19 mouse cellular contexts compared by ENCODE assay signal in the genomic region with DNA sequence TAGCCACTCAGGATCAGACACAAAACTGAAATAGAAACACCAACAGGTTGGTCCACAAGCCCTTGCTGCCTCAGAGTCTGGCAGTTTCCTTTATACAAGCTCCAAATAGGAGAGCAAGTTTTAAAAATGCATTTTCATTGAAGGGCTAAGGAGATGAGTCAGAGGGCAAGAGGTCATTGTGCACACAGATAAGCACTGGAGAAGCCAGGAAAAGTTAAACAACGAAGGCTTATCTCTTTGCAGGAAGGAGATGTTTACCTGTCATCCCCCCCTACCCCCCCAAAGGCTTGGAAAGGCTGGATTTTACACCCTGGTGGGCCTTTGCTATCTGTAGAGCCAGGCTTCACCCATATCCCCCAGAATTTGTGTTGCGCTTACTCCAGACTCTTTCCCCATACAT. TPM values are rescaled to one million over a fixed set of nuclear protein-coding genes. Genes with fewer than 3 reads are reported as not detected.
DNase-seq lines count a peak whose midpoint lies in the region; ATAC-seq and TF ChIP-seq lines count a peak whose summit lies in the region.
"Had no signal": no experiment of that assay in that cellular context is flagged by ENCODE, and none has a peak within 500 bp of the region (broad histone marks: within the 10 kb centered on the region; RNA-seq: fewer than 3 reads in every experiment).

No protein-coding gene starts in this region.

- ATAC-seq in lung, embryonic 14.5 days (ENCODE audit: insufficient read depth): no peak
- peak; percentile 52; the same call in 1 of the 2 replicates for ATAC-seq in liver, embryonic 13.5 days (ENCODE audit: low read depth)
- ATAC-seq: CD4-positive, CD25-positive, alpha-beta regulatory T cell, adult 4 months; forebrain, embryonic 14.5 days; inflammation-experienced regulatory T-cells, adult 6 months; midbrain, embryonic 16.5 days had no signal

- TF ChIP-seq RAD21 in MEL (IDR thresholded peaks at IDR 0.05; ENCODE audit: low read depth, low read length): no peak

- no peak for TF ChIP-seq CTCF in lung, embryonic 14.5 days (IDR thresholded peaks at IDR 0.05; ENCODE audit: low read depth)
- no peak for TF ChIP-seq CTCF in MEL (IDR thresholded peaks at IDR 0.05 in 2 of 3, conservative IDR thresholded peaks at IDR 0.05 in 1 of 3; ENCODE audit: control insufficient read depth in 1 of 3, insufficient read depth in 1 of 3, low read depth in 2 of 3, low read length in 3 of 3, poor library complexity in 1 of 3, severe bottlenecking in 1 of 3)

- TF ChIP-seq POLR2A in MEL (IDR thresholded peaks at IDR 0.05; ENCODE audit: control insufficient read depth in 1 of 2, insufficient read depth in 1 of 2, low read depth in 1 of 2, low read length in 2 of 2, poor library complexity in 1 of 2): no peak

- peak overlapping the region; percentile 2; the same call in 1 of the 2 replicates for H3K27ac ChIP-seq in lung, embryonic 14.5 days (ENCODE audit: low read depth)
- no peak overlapping the region for H3K27ac ChIP-seq in MEL (ENCODE audit: control insufficient read depth, low read depth, low read length)
- peak overlapping the region; percentile 15; the same call in 1 of the 2 replicates for H3K27ac ChIP-seq in liver, embryonic 13.5 days
- no peak overlapping the region for H3K27ac ChIP-seq in midbrain, embryonic 10.5 days (replicated peaks)
- H3K27ac ChIP-seq: heart, adult 2 months; liver, embryonic 15.5 days had no signal

- DNase-seq in lung, embryonic 14.5 days: no peak
- DNase-seq in lung, postnatal 14 days: no peak
- DNase-seq in 416B (ENCODE audit: low read depth): peak; percentile 79
- no peak for DNase-seq in MEL (ENCODE audit: low read depth, low spot score)
- no peak for DNase-seq in liver, embryonic 13.5 days
- no peak for DNase-seq in embryo, embryonic 11 days
- no peak for DNase-seq in midbrain, embryonic 10.5 days (ENCODE audit: low spot score)
- DNase-seq: cerebellum, adult 8-10 months; gastrocnemius, postnatal 10 days; heart, adult 2 months; right cerebral cortex, postnatal 14 days; thymus, postnatal 14 days had no signal

- TF ChIP-seq EP300 in MEL (IDR thresholded peaks at IDR 0.05; ENCODE audit: low read depth in 1 of 2, low read length in 2 of 2): peak; percentile 36 to 73

- H3K79me2 ChIP-seq in MEL (ENCODE audit: control insufficient read depth, insufficient read depth, low read length, poor library complexity): no peaks in the 10 kb centered on the region

- H3K4me3 ChIP-seq in lung, embryonic 14.5 days (ENCODE audit: low read depth, low read length): no peak overlapping the region
- H3K4me3 ChIP-seq in MEL (ENCODE audit: control insufficient read depth in 1 of 2, insufficient read depth in 1 of 2, low read depth in 2 of 2, low read length in 2 of 2): no peak overlapping the region
- H3K4me3 ChIP-seq in liver, embryonic 13.5 days (replicated peaks): no peak overlapping the region
- H3K4me3 ChIP-seq in midbrain, embryonic 10.5 days: no peak overlapping the region
- H3K4me3 ChIP-seq: erythroblast, embryonic 14.5 days; heart, adult 2 months; liver, embryonic 15.5 days had no signal

- H3K36me3 ChIP-seq in lung, embryonic 14.5 days (ENCODE audit: insufficient read depth): no peaks in the 10 kb centered on the region
- H3K36me3 ChIP-seq in MEL (ENCODE audit: control insufficient read depth in 1 of 2, insufficient read depth in 2 of 2, low read length in 2 of 2): peaks cover 0 to 11% of the 10 kb centered on the region in 2 experiments; a peak in 2 of 4 replicates
- H3K36me3 ChIP-seq in liver, embryonic 13.5 days: no peaks in the 10 kb centered on the region
- no peaks in the 10 kb centered on the region for H3K36me3 ChIP-seq in midbrain, embryonic 10.5 days
- H3K36me3 ChIP-seq: liver, embryonic 15.5 days had no signal

- WGBS in lung, embryonic 14.5 days: 49% methylated on average over 2 of the region's 2 CpGs
- 38% methylated on average over 2 of the region's 2 CpGs for WGBS in liver, embryonic 13.5 days (ENCODE audit: insufficient replicate concordance)
- 74% methylated on average over 2 of the region's 2 CpGs for WGBS in midbrain, embryonic 10.5 days

- no peaks in the 10 kb centered on the region for H3K9me3 ChIP-seq in lung, embryonic 14.5 days (ENCODE audit: low read depth, low read length)
- no peaks in the 10 kb centered on the region for H3K9me3 ChIP-seq in MEL (replicated peaks; ENCODE audit: insufficient read depth, low read length)
- no peaks in the 10 kb centered on the region for H3K9me3 ChIP-seq in liver, embryonic 13.5 days (replicated peaks)
- H3K9me3 ChIP-seq in midbrain, embryonic 10.5 days (replicated peaks): 0 out of 2 replicates have a peak, but pooled peaks cover 6% of the 10 kb centered on the region
- H3K9me3 ChIP-seq: liver, embryonic 15.5 days had no signal

- H3K4me2 ChIP-seq in lung, embryonic 14.5 days: no peak overlapping the region
- H3K4me2 ChIP-seq in liver, embryonic 13.5 days: no peak overlapping the region
- H3K4me2 ChIP-seq: liver, embryonic 15.5 days had no signal

- no peaks in the 10 kb centered on the region for H3K27me3 ChIP-seq in lung, embryonic 14.5 days (ENCODE audit: insufficient read depth, low read length)
- H3K27me3 ChIP-seq in MEL (ENCODE audit: control insufficient read depth in 1 of 2, insufficient read depth in 2 of 2, low read length in 2 of 2): no peaks in the 10 kb centered on the region
- peaks cover 28% of the 10 kb centered on the region for H3K27me3 ChIP-seq in liver, embryonic 13.5 days
- peaks cover 18% of the 10 kb centered on the region for H3K27me3 ChIP-seq in midbrain, embryonic 10.5 days (ENCODE audit: low read depth, poor library complexity, severe bottlenecking)

- peaks cover 22% of the 10 kb centered on the region for H3K4me1 ChIP-seq in lung, embryonic 14.5 days (ENCODE audit: insufficient read depth)
- H3K4me1 ChIP-seq in MEL (ENCODE audit: control insufficient read depth in 1 of 2, insufficient read depth in 2 of 2, low read length in 2 of 2): peaks cover 9 to 11% of the 10 kb centered on the region in 2 experiments
- H3K4me1 ChIP-seq in liver, embryonic 13.5 days (replicated peaks): peaks cover 30% of the 10 kb centered on the region
- peaks cover 14% of the 10 kb centered on the region for H3K4me1 ChIP-seq in midbrain, embryonic 10.5 days

- no peak overlapping the region for H3K9ac ChIP-seq in lung, embryonic 14.5 days
- no peak overlapping the region for H3K9ac ChIP-seq in MEL (ENCODE audit: control insufficient read depth, low read depth, low read length, poor library complexity, severe bottlenecking)
- no peak overlapping the region for H3K9ac ChIP-seq in liver, embryonic 13.5 days
- H3K9ac ChIP-seq: liver, embryonic 15.5 days had no signal

TF ChIP-seq in MEL, 35 proteins besides CTCF, POLR2A, EP300 and RAD21:
- TF ChIP-seq HCFC1 (IDR thresholded peaks at IDR 0.05; ENCODE audit: low read depth, low read length) (no peak), ETS1 (IDR thresholded peaks at IDR 0.05; ENCODE audit: low read depth, low read length) (peak; percentile 49; the same call in 1 of the 2 replicates), UBTF (IDR thresholded peaks at IDR 0.05; ENCODE audit: borderline replicate concordance, insufficient read depth, low read depth, low read length) (no peak), E2F4 (IDR thresholded peaks at IDR 0.05; ENCODE audit: borderline replicate concordance, low read depth, low read length) (no peak), TAL1 (IDR thresholded peaks at IDR 0.05; ENCODE audit: low read length) (peak; percentile 6; the same call in 1 of the 2 replicates), USF1 (IDR thresholded peaks at IDR 0.05; ENCODE audit: low read depth, low read length) (no peak), MEF2A (IDR thresholded peaks at IDR 0.05; ENCODE audit: extremely low read depth, insufficient replicate concordance, low read depth, low read length, poor library complexity, severe bottlenecking) (no peak), GATA1 (IDR thresholded peaks at IDR 0.05; ENCODE audit: low read depth, low read length) (peak; percentile 77), POLR2AphosphoS5 (IDR thresholded peaks at IDR 0.05; ENCODE audit: borderline replicate concordance, low read depth, low read length) (no peak)
TF ChIP-seq in MEL: peak in this region for 3.

RNA-seq across cellular contexts. Expression of gene Gipc2, which starts 5.2 kb away (rescaled TPM):
- polyA plus RNA-seq in lung, embryonic 14.5 days (2014; fragmentation: Nextera tagmentation; extraction: Ambion mirVana): 4.3 and 6.8 TPM in 2 replicates
- 0.27 and 0.62 TPM in 2 replicates for total RNA-seq in MEL (2012; rRNA removed)
- under 1 TPM in 1 of 2 experiments, not detected in 1; 0.78 TPM for polyA plus RNA-seq in MEL (2012; ENCODE audit: insufficient read depth in 1 of 2, insufficient read length in 2 of 2, low read depth in 1 of 2, low replicate concordance in 2 of 2, missing spikeins in 1 of 2)
- 12.3 and 21.0 TPM in 2 replicates for polyA plus RNA-seq in liver, embryonic 13.5 days (2015; fragmentation: Nextera tagmentation; extraction: Ambion mirVana)
- 0.95 and 1.5 TPM in 2 replicates for polyA plus RNA-seq in midbrain, embryonic 10.5 days (2016; fragmentation: Nextera tagmentation; extraction: Ambion mirVana)
- total RNA-seq: neutrophil, adult 5-6 weeks had no signal
- polyA plus RNA-seq: CD4-positive, CD25-positive, alpha-beta regulatory T cell, adult 4 months; erythroblast, embryonic 14.5 days; inflammation-experienced regulatory T-cells, adult 6 months had no signal

RNA-seq across cellular contexts. Expression of gene Dnajb4, which starts 38.9 kb away (rescaled TPM):
- 33.7 and 36.8 TPM in 2 replicates for polyA plus RNA-seq in lung, embryonic 14.5 days (2014; fragmentation: Nextera tagmentation; extraction: Ambion mirVana)
- total RNA-seq in MEL (2012; rRNA removed): 13.3 and 14.6 TPM in 2 replicates
- polyA plus RNA-seq in MEL (2012; ENCODE audit: insufficient read depth in 1 of 2, insufficient read length in 2 of 2, low read depth in 1 of 2, low replicate concordance in 2 of 2, missing spikeins in 1 of 2): 10 to 100 TPM in 1 of 2 experiments, not detected in 1; 10.7 TPM
- polyA plus RNA-seq in liver, embryonic 13.5 days (2015; fragmentation: Nextera tagmentation; extraction: Ambion mirVana): 35.2 and 46.3 TPM in 2 replicates
- 20.1 and 22.6 TPM in 2 replicates for polyA plus RNA-seq in midbrain, embryonic 10.5 days (2016; fragmentation: Nextera tagmentation; extraction: Ambion mirVana)

RNA-seq across cellular contexts. Expression of gene Fubp1, which starts 39.0 kb away (rescaled TPM):
- 300 and 305 TPM in 2 replicates for polyA plus RNA-seq in lung, embryonic 14.5 days (2014; fragmentation: Nextera tagmentation; extraction: Ambion mirVana)
- total RNA-seq in MEL (2012; rRNA removed): 202 and 251 TPM in 2 replicates
- 100 to 1,000 TPM in 1 of 2 experiments, not detected in 1; 196 TPM for polyA plus RNA-seq in MEL (2012; ENCODE audit: insufficient read depth in 1 of 2, insufficient read length in 2 of 2, low read depth in 1 of 2, low replicate concordance in 2 of 2, missing spikeins in 1 of 2)
- 99.4 and 128 TPM in 2 replicates for polyA plus RNA-seq in liver, embryonic 13.5 days (2015; fragmentation: Nextera tagmentation; extraction: Ambion mirVana)
- 411 and 422 TPM in 2 replicates for polyA plus RNA-seq in midbrain, embryonic 10.5 days (2016; fragmentation: Nextera tagmentation; extraction: Ambion mirVana)

Comparison
In these comparisons a context has a peak if more than half of its experiments do, and no peak if none do; other contexts are left out.
1. H3K27ac ChIP-seq: peak in lung, embryonic 14.5 days (single experiment) and liver, embryonic 13.5 days (single experiment); none in MEL (single experiment) and midbrain, embryonic 10.5 days (single experiment).